Mouse (Mus musculus) lung, embryonic 15.5 days (tissue): ENCODE results near the gene Ptma. TPM values are rescaled to one million over a fixed set of nuclear protein-coding genes. Genes with fewer than 3 reads are reported as not detected.

Experiments used
- ATAC-seq: fragments of 200-750 bp; cut with Nextera tagmentation; 2 replicates; pipeline ENCODE4 v1.8.0; 2017; ENCODE audit warnings: moderate number of reproducible peaks, borderline replicate concordance; ENCODE audit not compliant: low FRiP score, low TSS enrichment; ENCODE audit errors: extremely low read depth
- H3K27ac ChIP-seq: fragments of 300-500 bp; sonication (generic); 2 replicates; pipeline ENCODE4 v1.5.1; 2015; ENCODE audit warnings: moderate library complexity, mild to moderate bottlenecking, inconsistent platforms
- H3K27me3 ChIP-seq: fragments of 300-500 bp; sonication (generic); 2 replicates; pipeline ENCODE4 v1.6.1; 2015; ENCODE audit warnings: inconsistent platforms
- H3K36me3 ChIP-seq: fragments of 300-500 bp; sonication (generic); 2 replicates; pipeline ENCODE4 v1.6.1; 2015; ENCODE audit warnings: inconsistent platforms
- H3K4me1 ChIP-seq: fragments of 300-500 bp; sonication (generic); 2 replicates; pipeline ENCODE4 v1.6.1; 2015; ENCODE audit warnings: inconsistent platforms
- H3K4me2 ChIP-seq: fragments of 300-500 bp; sonication (generic); 2 replicates; pipeline ENCODE4 v1.6.1; 2015; ENCODE audit warnings: inconsistent platforms, mild to moderate bottlenecking, moderate library complexity
- H3K4me3 ChIP-seq: fragments of 300-500 bp; sonication (generic); 2 replicates; pipeline ENCODE4 v1.5.1; 2015; ENCODE audit warnings: mild to moderate bottlenecking, inconsistent platforms
- H3K9ac ChIP-seq: fragments of 300-500 bp; sonication (generic); 2 replicates; pipeline ENCODE4 v1.6.1; 2015; ENCODE audit warnings: inconsistent platforms
- H3K9me3 ChIP-seq: fragments of 300-500 bp; sonication (generic); 2 replicates; pipeline ENCODE4 v1.6.1; 2016; ENCODE audit warnings: inconsistent platforms
- WGBS: fragments of 180-500 bp; shearing (Covaris S2); methylation state at CpG from one replicate; pipeline ENCODE4 v1.1.7; 2015; 5-methylcytosine and 5-hydroxymethylcytosine counted together
- polyA plus RNA-seq: library from polyadenylated mRNA; unstranded; fragments of >200 nt; fragmentation: Nextera tagmentation; extraction: Ambion mirVana; gene quantifications from 2 replicates; pipeline ENCODE4 v1.2.1, GENCODE M21; 2015

The Ptma gene
- polyA plus RNA-seq, 1 experiment from 2014 or later: 2,819 TPM

GRCm38 (mm10) chr1:86487295-86487907 lies 39.1 kb upstream of the Ptma start:
- H3K27ac ChIP-seq: peak overlapping the region; percentile 98
- no peaks in the 10 kb centered on the region for H3K27me3 ChIP-seq
- peak; percentile 96 for ATAC-seq
- peak overlapping the region; percentile 99 for H3K9ac ChIP-seq
- no peaks in the 10 kb centered on the region for H3K36me3 ChIP-seq
- under 1% methylated on average over 73 of the region's 74 CpGs for WGBS
- peaks cover 38% of the 10 kb centered on the region for H3K4me1 ChIP-seq
- peak overlapping the region; percentile 80 for H3K4me3 ChIP-seq
- H3K4me2 ChIP-seq: peak overlapping the region; percentile 81
- H3K9me3 ChIP-seq: no peaks in the 10 kb centered on the region

DNA sequence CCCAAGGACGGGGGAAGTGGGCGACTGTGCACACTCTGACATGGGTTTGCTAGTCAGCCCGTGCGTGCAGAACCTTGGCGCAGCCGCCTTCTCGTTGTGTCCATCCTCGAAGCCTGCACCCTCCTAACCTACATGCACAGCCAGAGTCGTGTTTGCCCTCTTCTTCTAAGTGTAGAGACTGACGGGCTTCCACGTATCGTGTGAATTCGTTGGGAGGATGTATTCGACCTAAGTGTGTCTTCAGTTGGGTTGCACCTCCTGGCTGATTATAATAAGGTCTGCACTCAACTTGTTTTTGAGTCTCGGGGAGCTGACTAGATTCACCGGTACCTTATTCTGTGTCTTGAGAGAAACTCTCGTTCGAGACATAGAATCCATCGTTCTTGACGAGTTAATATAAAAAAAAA lies 38.6 kb upstream of the Ptma start:
- Histone ChIP-seq H3K4me1 (peaks cover 41% of the 10 kb centered on the region), H3K36me3 (no peaks in the 10 kb centered on the region), H3K4me3 (peak overlapping the region; percentile 80), H3K27ac (peak overlapping the region; percentile 98), H3K9ac (peak overlapping the region; percentile 99), H3K4me2 (peak overlapping the region; percentile 81), H3K9me3 (no peaks in the 10 kb centered on the region), H3K27me3 (no peaks in the 10 kb centered on the region)
- peak; percentile 27 for ATAC-seq
- WGBS: 7% methylated on average over 20 of the region's 20 CpGs

DNA sequence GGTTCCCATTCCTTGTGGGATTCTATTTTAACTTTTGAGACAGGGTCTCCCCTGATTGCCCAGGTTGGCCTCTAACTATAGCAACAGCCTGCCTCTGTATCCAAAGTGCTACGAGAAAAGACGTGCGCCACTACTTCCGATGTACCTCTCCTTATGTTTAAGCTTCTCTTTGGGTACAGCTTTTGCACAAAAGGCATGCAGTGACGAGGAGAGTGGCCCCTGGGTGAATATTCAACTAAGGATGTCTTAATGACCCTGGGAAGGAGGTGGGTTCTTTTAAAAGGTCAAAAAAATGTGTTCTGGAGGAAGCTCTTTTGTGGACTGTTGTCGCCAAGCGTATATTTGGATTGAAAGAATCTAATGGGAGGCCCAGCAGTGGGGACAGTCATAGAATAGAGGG lies 38.2 kb upstream of the Ptma start:
- Histone ChIP-seq H3K27me3 (no peaks in the 10 kb centered on the region), H3K36me3 (no peaks in the 10 kb centered on the region), H3K9me3 (no peaks in the 10 kb centered on the region), H3K4me3 (peak overlapping the region; percentile 80), H3K4me2 (peak overlapping the region; percentile 81), H3K27ac (peak overlapping the region; percentile 98), H3K9ac (peak overlapping the region; percentile 99), H3K4me1 (peaks cover 41% of the 10 kb centered on the region)
- 36% methylated on average over 7 of the region's 7 CpGs for WGBS
- ATAC-seq: no peak

GRCm38 (mm10) chr1:86488774-86489173 lies 37.8 kb upstream of the Ptma start:
- Histone ChIP-seq H3K4me3 (peak overlapping the region; percentile 80), H3K9ac (peak overlapping the region; percentile 99), H3K27ac (peak overlapping the region; percentile 98), H3K36me3 (no peaks in the 10 kb centered on the region), H3K9me3 (no peaks in the 10 kb centered on the region), H3K4me2 (peak overlapping the region; percentile 81), H3K27me3 (no peaks in the 10 kb centered on the region), H3K4me1 (peaks cover 41% of the 10 kb centered on the region)
- ATAC-seq: no peak
- 94% methylated on average over 4 of the region's 4 CpGs for WGBS

DNA sequence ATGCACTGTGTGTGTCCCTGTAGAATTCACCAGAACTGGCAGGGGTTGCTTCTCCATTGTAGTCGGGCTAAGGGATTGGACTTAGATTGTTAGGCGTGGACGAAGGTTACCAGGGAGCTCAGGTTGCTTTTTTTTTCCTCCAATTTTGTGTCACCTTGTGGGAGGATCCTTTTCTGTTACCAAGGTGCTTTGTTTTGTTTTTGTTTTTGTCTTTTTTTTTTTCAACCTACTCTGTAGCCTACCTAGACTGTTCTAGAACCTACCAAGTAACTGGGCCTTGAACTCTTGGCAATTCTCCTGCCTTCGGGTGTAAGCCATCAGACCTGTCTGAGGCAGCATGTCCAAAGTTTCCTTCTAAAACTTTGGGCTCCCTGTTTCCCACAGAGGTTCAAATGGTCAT lies 36.6 kb upstream of the Ptma start:
- Histone ChIP-seq H3K27me3 (no peaks in the 10 kb centered on the region), H3K9ac (no peak overlapping the region), H3K4me1 (peaks cover 41% of the 10 kb centered on the region), H3K4me3 (no peak overlapping the region), H3K4me2 (no peak overlapping the region), H3K9me3 (no peaks in the 10 kb centered on the region), H3K27ac (peak overlapping the region; percentile 96; the same call in 1 of the 2 replicates), H3K36me3 (no peaks in the 10 kb centered on the region)
- WGBS: 90% methylated on average over 4 of the region's 4 CpGs
- ATAC-seq: no peak

DNA sequence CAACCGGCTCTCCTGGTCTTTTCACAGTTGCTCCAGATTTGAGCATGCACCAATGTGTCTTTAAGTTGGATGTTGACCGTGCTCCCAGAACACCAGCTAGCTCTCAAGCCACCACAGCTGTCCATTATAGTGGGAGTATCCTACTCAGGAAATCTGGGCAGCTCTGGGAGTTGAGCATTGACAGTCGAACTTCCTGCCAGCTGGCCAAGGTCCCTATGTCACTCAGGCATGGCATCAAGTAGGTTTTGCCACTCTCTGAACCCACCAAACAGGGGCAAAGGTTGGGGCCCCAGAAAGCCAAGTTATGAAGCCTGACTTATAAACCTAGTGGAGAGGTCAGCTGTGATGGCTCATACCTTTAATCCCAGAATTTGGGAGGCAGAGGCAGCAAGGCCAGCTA lies 35.8 kb upstream of the Ptma start:
- Histone ChIP-seq H3K9me3 (no peaks in the 10 kb centered on the region), H3K36me3 (no peaks in the 10 kb centered on the region), H3K27me3 (no peaks in the 10 kb centered on the region), H3K27ac (peak overlapping the region; percentile 96), H3K9ac (no peak overlapping the region), H3K4me1 (peaks cover 41% of the 10 kb centered on the region), H3K4me2 (no peak overlapping the region), H3K4me3 (no peak overlapping the region)
- ATAC-seq: no peak
- 74% methylated on average over 3 of the region's 3 CpGs for WGBS

DNA sequence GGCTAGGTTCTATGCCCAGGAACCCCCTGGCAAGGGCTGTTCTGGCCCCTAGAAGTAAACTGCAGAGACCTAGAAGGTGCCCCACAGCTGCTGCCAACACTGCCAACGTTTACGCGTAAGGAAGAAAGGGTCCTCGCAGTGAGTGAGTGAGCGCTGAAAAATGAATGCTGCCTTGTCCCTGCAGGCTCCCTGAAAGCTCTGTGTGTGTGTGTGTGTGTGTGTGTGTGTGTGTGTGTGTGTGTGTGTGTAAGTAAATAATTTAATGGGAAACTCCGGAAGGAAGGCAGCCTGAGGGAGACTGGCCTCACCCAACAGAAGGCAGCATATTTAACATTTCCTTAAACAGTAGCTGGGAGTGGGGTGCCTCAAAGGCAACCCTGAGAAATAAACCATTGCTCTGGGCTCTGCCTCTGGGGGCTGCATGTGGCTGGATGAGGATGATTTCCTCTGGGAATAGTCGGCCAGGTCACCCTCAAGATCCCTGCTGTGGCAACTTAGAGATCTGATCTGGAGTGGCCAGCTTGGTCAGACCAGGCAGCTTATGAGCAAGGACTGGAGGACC lies 34.9 kb upstream of the Ptma start:
- H3K4me2 ChIP-seq: peak overlapping the region; percentile 24; the same call in 1 of the 2 replicates
- H3K4me1 ChIP-seq: peaks cover 39% of the 10 kb centered on the region
- WGBS: 12% methylated on average over 7 of the region's 7 CpGs
- H3K9me3 ChIP-seq: no peaks in the 10 kb centered on the region
- peak overlapping the region; percentile 12; the same call in 1 of the 2 replicates for H3K9ac ChIP-seq
- H3K27ac ChIP-seq: peak overlapping the region; percentile 96
- H3K4me3 ChIP-seq: no peak overlapping the region
- H3K27me3 ChIP-seq: no peaks in the 10 kb centered on the region
- no peaks in the 10 kb centered on the region for H3K36me3 ChIP-seq
- no peak for ATAC-seq

DNA sequence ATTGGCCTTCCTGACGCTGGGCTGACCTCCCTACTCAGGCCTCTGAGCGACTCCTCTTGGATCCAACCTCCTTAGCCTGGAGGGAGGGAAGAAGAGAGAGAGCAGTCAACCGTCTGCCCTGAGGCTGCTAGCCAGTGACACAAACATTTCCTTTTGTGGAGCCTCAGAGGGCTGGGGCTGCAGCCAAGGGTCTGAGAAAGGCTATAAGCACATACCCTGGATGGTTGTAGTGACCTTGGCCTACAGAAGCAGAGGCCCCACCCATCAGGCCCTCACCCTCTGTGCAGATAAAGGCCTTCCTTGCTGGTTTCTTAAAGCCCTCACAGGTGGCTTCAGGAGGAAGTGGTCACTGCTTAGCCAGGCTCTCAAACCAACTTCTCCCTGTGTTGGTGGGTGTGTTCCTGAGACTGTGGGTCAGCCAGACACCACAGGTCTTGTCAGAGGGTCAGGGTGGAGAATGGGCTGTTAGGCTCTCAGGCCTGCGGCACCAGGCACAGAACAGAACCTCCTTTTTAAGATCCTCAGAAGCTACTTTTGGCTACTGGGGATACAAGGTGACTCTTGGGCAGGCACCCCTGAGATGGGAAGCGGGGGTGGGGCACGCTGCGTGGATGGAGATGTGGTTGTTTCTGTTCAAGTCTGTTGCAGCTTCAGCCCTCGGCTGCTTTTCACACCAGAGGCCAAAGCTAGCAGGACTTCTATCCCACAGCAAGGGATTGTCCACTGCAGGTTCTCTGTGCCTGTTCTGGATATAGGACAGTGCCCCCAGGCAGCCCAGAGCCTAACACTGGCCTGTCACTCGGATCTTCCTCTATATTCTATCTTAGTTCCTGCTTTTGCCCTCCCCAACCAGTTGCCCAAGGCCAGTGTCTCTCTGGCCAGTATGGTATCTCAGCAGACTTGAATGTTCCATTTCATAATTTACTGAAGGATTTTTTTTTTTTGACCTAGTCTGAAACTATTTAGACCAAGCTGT lies 34.1 kb upstream of the Ptma start:
- ATAC-seq: peak; percentile 5
- peak overlapping the region; percentile 24; the same call in 1 of the 2 replicates for H3K4me2 ChIP-seq

GRCm38 (mm10) chr1:86493783-86494182 lies 32.7 kb upstream of the Ptma start:
- no peak overlapping the region for H3K27ac ChIP-seq
- peaks cover 50% of the 10 kb centered on the region for H3K4me1 ChIP-seq
- H3K4me2 ChIP-seq: no peak overlapping the region

More for the DNA sequence above, 34.1 kb upstream of the Ptma start:
- 53% methylated on average over 9 of the region's 9 CpGs for WGBS
- peak overlapping the region; percentile 96 for H3K27ac ChIP-seq
- H3K9ac ChIP-seq: peak overlapping the region; percentile 12; the same call in 1 of the 2 replicates
- peaks cover 42% of the 10 kb centered on the region for H3K4me1 ChIP-seq
- no peaks in the 10 kb centered on the region for H3K9me3 ChIP-seq
- H3K36me3 ChIP-seq: no peaks in the 10 kb centered on the region
- no peak overlapping the region for H3K4me3 ChIP-seq
- no peaks in the 10 kb centered on the region for H3K27me3 ChIP-seq

GRCm38 (mm10) chr1:86496340-86496739 lies 30.2 kb upstream of the Ptma start:
- no peak overlapping the region for H3K4me2 ChIP-seq
- peaks cover 55% of the 10 kb centered on the region for H3K4me1 ChIP-seq
- no peak overlapping the region for H3K4me3 ChIP-seq
- no peaks in the 10 kb centered on the region for H3K9me3 ChIP-seq
- 93% methylated on average over 4 of the region's 4 CpGs for WGBS
- ATAC-seq: no peak
- no peak overlapping the region for H3K9ac ChIP-seq
- H3K27ac ChIP-seq: no peak overlapping the region
- no peaks in the 10 kb centered on the region for H3K27me3 ChIP-seq
- H3K36me3 ChIP-seq: no peaks in the 10 kb centered on the region

More at GRCm38 (mm10) chr1:86493783-86494182, 32.7 kb upstream of the Ptma start:
- Histone ChIP-seq H3K4me3 (no peak overlapping the region), H3K27me3 (no peaks in the 10 kb centered on the region), H3K36me3 (no peaks in the 10 kb centered on the region), H3K9me3 (no peaks in the 10 kb centered on the region), H3K9ac (no peak overlapping the region)
- 85% methylated on average over 3 of the region's 3 CpGs for WGBS
- ATAC-seq: no peak

DNA sequence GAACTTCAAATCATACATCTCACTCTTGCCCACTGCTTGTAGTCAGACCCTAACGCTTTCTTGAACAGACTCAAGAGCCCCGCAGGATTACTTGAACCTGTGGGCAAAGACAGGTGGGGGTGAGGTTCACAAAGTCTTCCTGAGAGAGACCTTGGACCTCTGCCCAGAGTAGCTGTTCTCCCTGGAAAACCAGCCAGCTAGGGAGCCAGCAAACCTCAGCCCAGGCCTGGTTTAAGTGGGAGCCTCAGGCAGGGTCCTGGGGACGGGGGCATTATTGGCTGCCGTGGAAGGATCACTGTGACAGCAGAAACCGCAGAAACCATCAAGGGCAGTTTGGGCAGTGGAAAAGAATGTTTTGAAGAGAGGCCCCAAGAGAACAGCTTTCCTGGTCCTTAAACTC lies 29.2 kb upstream of the Ptma start:
- H3K9me3 ChIP-seq: no peaks in the 10 kb centered on the region
- no peak overlapping the region for H3K4me3 ChIP-seq
- no peak overlapping the region for H3K9ac ChIP-seq
- no peak overlapping the region for H3K4me2 ChIP-seq
- 43% methylated on average over 5 of the region's 5 CpGs for WGBS
- H3K27ac ChIP-seq: peak overlapping the region; percentile 86
- peaks cover 55% of the 10 kb centered on the region for H3K4me1 ChIP-seq
- no peaks in the 10 kb centered on the region for H3K36me3 ChIP-seq
- no peaks in the 10 kb centered on the region for H3K27me3 ChIP-seq
- no peak for ATAC-seq
